Comparison of ENCODE assay signal across 22 mouse cellular contexts in the genomic region with DNA sequence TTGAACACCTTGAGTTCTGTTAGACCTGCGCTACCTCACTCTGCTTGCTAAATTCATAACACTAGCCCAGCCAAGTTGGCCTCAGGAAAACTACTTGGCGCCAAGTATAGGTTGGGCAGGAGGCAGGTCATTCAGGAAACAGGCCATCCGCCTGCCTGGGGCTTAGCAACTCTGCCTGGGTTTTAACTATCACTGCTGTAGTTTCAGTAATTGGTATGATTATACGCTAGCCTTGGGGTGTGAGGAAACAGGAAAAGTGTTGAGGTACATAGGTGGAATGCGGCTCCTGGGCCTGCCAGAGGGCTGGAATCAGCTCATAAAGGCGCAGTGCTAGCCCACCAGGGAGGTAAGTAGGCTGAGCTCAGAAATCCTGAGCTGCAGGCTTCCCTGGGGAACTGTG.
DNase-seq lines count a peak whose midpoint lies in the region; ATAC-seq and TF ChIP-seq lines count a peak whose summit lies in the region.
"Had no signal": no experiment of that assay in that cellular context is flagged by ENCODE, and none has a peak within 500 bp of the region (broad histone marks: within the 10 kb centered on the region; RNA-seq: fewer than 3 reads in every experiment).

No protein-coding gene starts in this region.

- ATAC-seq in liver, postnatal 0 days, result no peak
- ATAC-seq in limb, embryonic 12.5 days (ENCODE audit: insufficient number of reproducible peaks, insufficient read depth, low FRiP score, low TSS enrichment, low read depth), result peak; percentile 70
- ATAC-seq: forebrain, embryonic 15.5 days; intestine, embryonic 16.5 days had no signal

- no peaks in the 10 kb centered on the region; the same call in 1 of the 2 replicates for H3K36me3 ChIP-seq in liver, adult 2 months (ENCODE audit: control insufficient read depth, insufficient read depth, low read length)
- H3K36me3 ChIP-seq in liver, postnatal 0 days (replicated peaks; ENCODE audit: insufficient read depth, low read length), result no peaks in the 10 kb centered on the region
- peaks cover 3% of the 10 kb centered on the region; the same call in 1 of the 2 replicates for H3K36me3 ChIP-seq in limb, embryonic 12.5 days
- H3K36me3 ChIP-seq: forebrain, embryonic 15.5 days; liver, embryonic 15.5 days had no signal

- H3K9ac ChIP-seq in liver, adult 2 months (ENCODE audit: low read depth, low read length), result no peak overlapping the region
- no peak overlapping the region for H3K9ac ChIP-seq in liver, postnatal 0 days (replicated peaks)
- no peak overlapping the region for H3K9ac ChIP-seq in limb, embryonic 12.5 days (replicated peaks)
- H3K9ac ChIP-seq: forebrain, embryonic 15.5 days; hindbrain, embryonic 15.5 days; liver, embryonic 15.5 days; neural tube, embryonic 13.5 days had no signal

- H3K27me3 ChIP-seq in liver, adult 2 months (ENCODE audit: control insufficient read depth, insufficient read depth, low read length), result no peaks in the 10 kb centered on the region
- H3K27me3 ChIP-seq in liver, postnatal 0 days (ENCODE audit: insufficient read depth, low read length), result no peaks in the 10 kb centered on the region
- no peaks in the 10 kb centered on the region for H3K27me3 ChIP-seq in limb, embryonic 12.5 days
- H3K27me3 ChIP-seq: forebrain, embryonic 15.5 days; hindbrain, embryonic 15.5 days; liver, embryonic 15.5 days; neural tube, embryonic 13.5 days had no signal

- TF ChIP-seq EP300 in liver, postnatal 0 days (IDR thresholded peaks at IDR 0.05; ENCODE audit: low read depth), result no peak

- H3K79me2 ChIP-seq in liver, adult 2 months (ENCODE audit: control insufficient read depth, insufficient read depth, low read length), result peaks cover 4% of the 10 kb centered on the region; the same call in 1 of the 2 replicates

- DNase-seq in liver, adult 2 months (ENCODE audit: extremely low read depth, low read depth, low spot score), result peak; percentile 13
- DNase-seq in liver, postnatal 0 days, result no peak
- peak; percentile 57 for DNase-seq in cerebellum, adult 11 months
- DNase-seq in cerebellum, postnatal 14 days, result peak; percentile 62 to 77
- DNase-seq in frontal cortex, postnatal 36 days (ENCODE audit: low spot score in 2 of 2), result no peak
- DNase-seq in yolk sac, embryonic 10.5 days (ENCODE audit: low spot score), result no peak
- DNase-seq in heart, postnatal 36 days, result no peak
- DNase-seq: adrenal gland, postnatal 25 days; B cell, adult 2 months; gastrocnemius, postnatal 10 days; kidney, postnatal 10 days; lung, postnatal 10 days; right cerebral cortex, postnatal 14 days had no signal

- 77% methylated on average over 6 of the region's 6 CpGs for WGBS in liver, adult 2 months
- 69% methylated on average over 6 of the region's 6 CpGs for WGBS in liver, postnatal 0 days (ENCODE audit: insufficient replicate concordance)
- WGBS in limb, embryonic 12.5 days, result 29% methylated on average over 6 of the region's 6 CpGs

- no peak overlapping the region for H3K27ac ChIP-seq in liver, adult 2 months (replicated peaks; ENCODE audit: insufficient read depth, low read depth, low read length)
- H3K27ac ChIP-seq in liver, postnatal 0 days (ENCODE audit: low read depth), result no peak overlapping the region
- H3K27ac ChIP-seq in limb, embryonic 12.5 days, result peak overlapping the region; percentile 62; the same call in 1 of the 2 replicates
- H3K27ac ChIP-seq: forebrain, embryonic 15.5 days; hindbrain, embryonic 15.5 days; layer of hippocampus, adult 2 months; liver, embryonic 15.5 days; neural tube, embryonic 13.5 days had no signal

- no peak for TF ChIP-seq POLR2A in liver, adult 2 months (IDR thresholded peaks at IDR 0.05; ENCODE audit: extremely low read depth, insufficient read depth, low read length)

- no peak overlapping the region for H3K4me3 ChIP-seq in liver, adult 2 months (ENCODE audit: insufficient read depth, low read depth, low read length)
- no peak overlapping the region for H3K4me3 ChIP-seq in liver, postnatal 0 days (ENCODE audit: low read depth, low read length)
- H3K4me3 ChIP-seq in limb, embryonic 12.5 days (replicated peaks), result no peak overlapping the region
- H3K4me3 ChIP-seq: erythroblast, embryonic 14.5 days; forebrain, embryonic 15.5 days; hindbrain, embryonic 15.5 days; layer of hippocampus, adult 2 months; liver, embryonic 15.5 days; neural tube, embryonic 13.5 days had no signal

- H3K9me3 ChIP-seq in liver, postnatal 0 days (ENCODE audit: low read length), result 0 out of 2 replicates have a peak, but pooled peaks cover under 1% of the 10 kb centered on the region
- H3K9me3 ChIP-seq in limb, embryonic 12.5 days, result peaks cover 3% of the 10 kb centered on the region
- H3K9me3 ChIP-seq: forebrain, embryonic 15.5 days; liver, embryonic 15.5 days had no signal

- TF ChIP-seq CTCF in liver, adult 2 months (IDR thresholded peaks at IDR 0.05; ENCODE audit: low read depth, low read length), result no peak
- no peak for TF ChIP-seq CTCF in liver, postnatal 0 days (IDR thresholded peaks at IDR 0.05; ENCODE audit: low read depth)

- intact Hi-C loops in heart, postnatal 36 days (cut with DNase I), result no loop called here

- H3K4me2 ChIP-seq in liver, postnatal 0 days (ENCODE audit: low read depth, low read length), result no peak overlapping the region
- no peak overlapping the region for H3K4me2 ChIP-seq in limb, embryonic 12.5 days
- H3K4me2 ChIP-seq: forebrain, embryonic 15.5 days; heart, embryonic 11.5 days; hindbrain, embryonic 15.5 days; liver, embryonic 15.5 days; neural tube, embryonic 13.5 days had no signal

- H3K4me1 ChIP-seq in liver, adult 2 months (ENCODE audit: control insufficient read depth, insufficient read depth, low read length), result no peaks in the 10 kb centered on the region
- peaks cover 18% of the 10 kb centered on the region; the same call in 1 of the 2 replicates for H3K4me1 ChIP-seq in liver, postnatal 0 days (ENCODE audit: insufficient read depth)
- peaks cover 43% of the 10 kb centered on the region for H3K4me1 ChIP-seq in limb, embryonic 12.5 days (replicated peaks)
- H3K4me1 ChIP-seq: forebrain, embryonic 15.5 days had no signal

Comparison
In these comparisons a context has a peak if more than half of its experiments do, and no peak if none do; other contexts are left out.
1. DNase-seq: peak in liver, adult 2 months (single experiment), cerebellum, adult 11 months (single experiment) and cerebellum, postnatal 14 days (2 of 2); none in liver, postnatal 0 days (single experiment), frontal cortex, postnatal 36 days (0 of 2), yolk sac, embryonic 10.5 days (single experiment) and heart, postnatal 36 days (0 of 2).